In genomic region chr6:94686048-94686447, GRCm38 (mm10) we compare ENCODE assay signal across 19 mouse cellular contexts. TPM values are rescaled to one million over a fixed set of nuclear protein-coding genes. Genes with fewer than 3 reads are reported as not detected.
DNase-seq lines count a peak whose midpoint lies in the region; ATAC-seq and TF ChIP-seq lines count a peak whose summit lies in the region.
"Had no signal": no experiment of that assay in that cellular context is flagged by ENCODE, and none has a peak within 500 bp of the region (broad histone marks: within the 10 kb centered on the region; RNA-seq: fewer than 3 reads in every experiment).

No protein-coding gene starts in this region.

- 0 out of 2 replicates have a peak overlapping the region, but pooled peaks have one; percentile 13 for H3K4me2 ChIP-seq in stomach, embryonic 14.5 days (replicated peaks; ENCODE audit: low read depth, low read length)
- no peak overlapping the region for H3K4me2 ChIP-seq in stomach, postnatal 0 days (replicated peaks; ENCODE audit: low read depth)
- H3K4me2 ChIP-seq in liver, embryonic 13.5 days = peak overlapping the region; percentile 10; the same call in 1 of the 2 replicates
- H3K4me2 ChIP-seq in stomach, embryonic 16.5 days (ENCODE audit: low read depth, low read length) = no peak overlapping the region; the same call in 1 of the 2 replicates
- H3K4me2 ChIP-seq: forebrain, embryonic 15.5 days; hindbrain, embryonic 12.5 days; midbrain, embryonic 12.5 days; neural tube, embryonic 15.5 days had no signal

- intact Hi-C loops in gastrocnemius, adult 2 months (cut with DNase I) = no loop called here

- peak overlapping the region; percentile 90 for H3K27ac ChIP-seq in gastrocnemius, adult 2 months
- no peak overlapping the region for H3K27ac ChIP-seq in stomach, embryonic 14.5 days (ENCODE audit: low read length)
- no peak overlapping the region for H3K27ac ChIP-seq in stomach, postnatal 0 days (replicated peaks)
- no peak overlapping the region; the same call in 1 of the 2 replicates for H3K27ac ChIP-seq in liver, embryonic 13.5 days
- H3K27ac ChIP-seq in stomach, embryonic 16.5 days (ENCODE audit: low read length) = no peak overlapping the region
- H3K27ac ChIP-seq: forebrain, embryonic 15.5 days; hindbrain, embryonic 12.5 days; limb, embryonic 13.5 days; midbrain, embryonic 12.5 days; neural tube, embryonic 15.5 days had no signal

- H3K36me3 ChIP-seq in stomach, embryonic 14.5 days (ENCODE audit: control insufficient read depth, insufficient read depth, low read length) = no peaks in the 10 kb centered on the region
- H3K36me3 ChIP-seq in stomach, postnatal 0 days (ENCODE audit: control insufficient read depth, insufficient read depth, low read length) = no peaks in the 10 kb centered on the region
- no peaks in the 10 kb centered on the region for H3K36me3 ChIP-seq in liver, embryonic 13.5 days
- no peaks in the 10 kb centered on the region for H3K36me3 ChIP-seq in stomach, embryonic 16.5 days (ENCODE audit: control insufficient read depth, insufficient read depth, low read length)
- H3K36me3 ChIP-seq: forebrain, embryonic 15.5 days; hindbrain, embryonic 12.5 days; limb, embryonic 13.5 days; midbrain, embryonic 12.5 days; neural tube, embryonic 15.5 days had no signal

- peaks cover 83% of the 10 kb centered on the region for H3K4me1 ChIP-seq in stomach, embryonic 14.5 days (ENCODE audit: control insufficient read depth, insufficient read depth, low read length)
- H3K4me1 ChIP-seq in stomach, postnatal 0 days (replicated peaks; ENCODE audit: control insufficient read depth, insufficient read depth) = peaks cover 40% of the 10 kb centered on the region
- peaks cover 79% of the 10 kb centered on the region for H3K4me1 ChIP-seq in liver, embryonic 13.5 days (replicated peaks)
- H3K4me1 ChIP-seq in stomach, embryonic 16.5 days (ENCODE audit: control insufficient read depth, insufficient read depth, low read length) = peaks cover 80% of the 10 kb centered on the region

- 43% methylated on average over 6 of the region's 6 CpGs for WGBS in stomach, embryonic 14.5 days
- 40% methylated on average over 6 of the region's 6 CpGs for WGBS in stomach, postnatal 0 days
- WGBS in liver, embryonic 13.5 days (ENCODE audit: insufficient replicate concordance) = 30% methylated on average over 6 of the region's 6 CpGs
- 49% methylated on average over 6 of the region's 6 CpGs for WGBS in stomach, embryonic 16.5 days

- no peak for ATAC-seq in stomach, embryonic 14.5 days (ENCODE audit: insufficient number of reproducible peaks, insufficient read depth, low FRiP score, low read depth)
- ATAC-seq in stomach, postnatal 0 days (ENCODE audit: low FRiP score, low TSS enrichment) = no peak
- peak; percentile 81 for ATAC-seq in liver, embryonic 13.5 days (ENCODE audit: low read depth)
- no peak for ATAC-seq in stomach, embryonic 16.5 days (ENCODE audit: insufficient read depth, low FRiP score)

- TF ChIP-seq CTCF in gastrocnemius, adult 2 months (IDR thresholded peaks at IDR 0.05) = no peak
- TF ChIP-seq CTCF in stomach, postnatal 0 days (IDR thresholded peaks at IDR 0.05; ENCODE audit: low read depth) = no peak

- TF ChIP-seq EP300 in stomach, postnatal 0 days (optimal IDR thresholded peaks at IDR 0.05) = no peak

- DNase-seq in gastrocnemius, adult 2 months = no peak
- no peak for DNase-seq in gastrocnemius, postnatal 4 days (ENCODE audit: low spot score in 2 of 2)
- no peak for DNase-seq in stomach, postnatal 0 days (ENCODE audit: low spot score)
- DNase-seq in liver, embryonic 13.5 days = peak; percentile 38
- DNase-seq in frontal cortex, postnatal 10 days (ENCODE audit: low spot score in 2 of 2) = no peak
- no peak for DNase-seq in urinary bladder, postnatal 4 days (ENCODE audit: low spot score in 2 of 2)
- DNase-seq: embryo, embryonic 11 days; kidney, adult 18-20 months; kidney, postnatal 10 days; lung, postnatal 10 days; thymus, adult 2 months had no signal

- H3K4me3 ChIP-seq in gastrocnemius, adult 2 months = no peak overlapping the region
- no peak overlapping the region for H3K4me3 ChIP-seq in stomach, embryonic 14.5 days (ENCODE audit: low read depth, low read length)
- no peak overlapping the region for H3K4me3 ChIP-seq in stomach, postnatal 0 days (ENCODE audit: low read depth, low read length)
- H3K4me3 ChIP-seq in liver, embryonic 13.5 days (replicated peaks) = no peak overlapping the region
- no peak overlapping the region for H3K4me3 ChIP-seq in stomach, embryonic 16.5 days (replicated peaks; ENCODE audit: low read length)
- H3K4me3 ChIP-seq: erythroblast, embryonic 14.5 days; forebrain, embryonic 15.5 days; hindbrain, embryonic 12.5 days; limb, embryonic 13.5 days; midbrain, embryonic 12.5 days; neural tube, embryonic 15.5 days had no signal

- no peak overlapping the region for H3K9ac ChIP-seq in stomach, embryonic 14.5 days (replicated peaks; ENCODE audit: low read depth, low read length)
- H3K9ac ChIP-seq in stomach, postnatal 0 days (ENCODE audit: low read length) = no peak overlapping the region
- H3K9ac ChIP-seq in liver, embryonic 13.5 days = no peak overlapping the region
- H3K9ac ChIP-seq in stomach, embryonic 16.5 days (ENCODE audit: low read length) = peak overlapping the region; percentile 30; the same call in 1 of the 2 replicates
- H3K9ac ChIP-seq: forebrain, embryonic 15.5 days; hindbrain, embryonic 12.5 days; limb, embryonic 13.5 days; midbrain, embryonic 12.5 days; neural tube, embryonic 15.5 days had no signal

- H3K9me3 ChIP-seq in stomach, embryonic 14.5 days (ENCODE audit: control insufficient read depth, low read depth, low read length) = no peaks in the 10 kb centered on the region
- no peaks in the 10 kb centered on the region for H3K9me3 ChIP-seq in stomach, postnatal 0 days (ENCODE audit: control insufficient read depth, low read length)
- no peaks in the 10 kb centered on the region for H3K9me3 ChIP-seq in liver, embryonic 13.5 days (replicated peaks)
- H3K9me3 ChIP-seq in stomach, embryonic 16.5 days (replicated peaks; ENCODE audit: control insufficient read depth, low read length) = no peaks in the 10 kb centered on the region
- H3K9me3 ChIP-seq: forebrain, embryonic 15.5 days; hindbrain, embryonic 12.5 days; limb, embryonic 13.5 days; midbrain, embryonic 12.5 days; neural tube, embryonic 15.5 days had no signal

- no peaks in the 10 kb centered on the region for H3K27me3 ChIP-seq in stomach, embryonic 14.5 days (ENCODE audit: control insufficient read depth, insufficient read depth, low read length)
- no peaks in the 10 kb centered on the region for H3K27me3 ChIP-seq in stomach, postnatal 0 days (ENCODE audit: control insufficient read depth, insufficient read depth, low read length)
- H3K27me3 ChIP-seq in liver, embryonic 13.5 days = peaks cover 8% of the 10 kb centered on the region; the same call in 1 of the 2 replicates
- no peaks in the 10 kb centered on the region for H3K27me3 ChIP-seq in stomach, embryonic 16.5 days (ENCODE audit: control insufficient read depth, insufficient read depth, low read length)
- H3K27me3 ChIP-seq: forebrain, embryonic 15.5 days; hindbrain, embryonic 12.5 days; limb, embryonic 13.5 days; midbrain, embryonic 12.5 days; neural tube, embryonic 15.5 days had no signal

RNA-seq across cellular contexts. Expression of gene Lrig1, which starts 13.9 kb away (rescaled TPM):
- total RNA-seq in gastrocnemius, adult 2 months (2021) = 10 to 100 TPM; 38.9 to 57.9 TPM
- total RNA-seq in gastrocnemius, postnatal 4 days (2021) = 10 to 100 TPM; 75.3 to 82.6 TPM
- polyA plus RNA-seq in stomach, embryonic 14.5 days (2014; fragmentation: Nextera tagmentation; extraction: Ambion mirVana) = 49.3 and 51.7 TPM in 2 replicates
- polyA plus RNA-seq in stomach, postnatal 0 days (2015; fragmentation: Nextera tagmentation; extraction: Ambion mirVana) = 15.2 and 19.6 TPM in 2 replicates
- polyA plus RNA-seq in liver, embryonic 13.5 days (2015; fragmentation: Nextera tagmentation; extraction: Ambion mirVana) = 1.5 and 1.6 TPM in 2 replicates
- polyA plus RNA-seq in stomach, embryonic 16.5 days (2015; fragmentation: Nextera tagmentation; extraction: Ambion mirVana) = 18.3 and 24.0 TPM in 2 replicates

Comparison
In these comparisons a context has a peak if more than half of its experiments do, and no peak if none do; other contexts are left out.
1. H3K4me2 ChIP-seq: peak in stomach, embryonic 14.5 days (single experiment) and liver, embryonic 13.5 days (single experiment); none in stomach, postnatal 0 days (single experiment) and stomach, embryonic 16.5 days (single experiment).